Mouse (Mus musculus) ES-E14 (cell line): Measurements from ENCODE around the gene Dand5. TPM values are rescaled to one million over a fixed set of nuclear protein-coding genes. Genes with fewer than 3 reads are reported as not detected.
A peak's percentile ranks its signal among the peaks of the same experiment; 100 is the strongest.

Experiments used
- DNase-seq: peaks from one replicate; pipeline ENCODE4 v3.0.0-alpha.2; 2013; ENCODE audit warnings: low read depth, low spot score
- H3K27ac ChIP-seq: 2 replicates; pipeline ENCODE4 v1.5.1; 2012; ENCODE audit warnings: low read depth, mild to moderate bottlenecking, low read length, moderate library complexity, mixed read lengths; ENCODE audit not compliant: poor library complexity, insufficient read depth, severe bottlenecking
- H3K36me3 ChIP-seq: 2 replicates; pipeline ENCODE4 v1.6.1; 2012; ENCODE audit warnings: mild to moderate bottlenecking, low read length, moderate library complexity, mixed read lengths; ENCODE audit not compliant: control insufficient read depth, poor library complexity, insufficient read depth, severe bottlenecking
- H3K4me1 ChIP-seq, 2 experiments: fragments of 150-350 bp in 1 of 2; sonication (generic) in 1 of 2; 2 replicates each; pipeline ENCODE4 v1.6.1; 2012; ENCODE audit warnings: low read length in 2 of 2, mild to moderate bottlenecking in 1 of 2, mixed read lengths in 1 of 2; ENCODE audit not compliant: control insufficient read depth in 2 of 2, insufficient read depth in 2 of 2, poor library complexity in 1 of 2
- H3K4me3 ChIP-seq, 2 experiments: fragments of 150-350 bp in 1 of 2; sonication (generic) in 1 of 2; 2 replicates each; pipeline ENCODE4 v1.5.1; 2012; ENCODE audit warnings: low read length in 2 of 2, low read depth in 1 of 2, mild to moderate bottlenecking in 1 of 2, mixed read lengths in 1 of 2; ENCODE audit not compliant: insufficient read depth in 1 of 2, poor library complexity in 1 of 2, severe bottlenecking in 1 of 2
- H3K9ac ChIP-seq: 2 replicates; pipeline ENCODE4 v1.6.1; 2012; ENCODE audit warnings: low read depth, mild to moderate bottlenecking, low read length, mixed read lengths; ENCODE audit not compliant: poor library complexity, insufficient read depth, severe bottlenecking
- H3K9me3 ChIP-seq: fragments of 150-350 bp; sonication (generic); 2 replicates; pipeline ENCODE4 v1.6.1; 2012; ENCODE audit warnings: low read depth, mild to moderate bottlenecking, low read length; ENCODE audit not compliant: control insufficient read depth, insufficient read depth
- CHD2 ChIP-seq: IDR thresholded peaks from 2 replicates; pipeline ENCODE4 v1.6.1; 2014; ENCODE audit warnings: mild to moderate bottlenecking, low read depth, low read length, inconsistent platforms
- HCFC1 ChIP-seq: IDR thresholded peaks from 2 replicates; pipeline ENCODE4 v1.6.1; 2012; ENCODE audit warnings: low read length, inconsistent platforms, borderline replicate concordance; ENCODE audit not compliant: insufficient read depth
- MAFK ChIP-seq: IDR thresholded peaks from 2 replicates; pipeline ENCODE4 v1.6.1; 2014; ENCODE audit warnings: mild to moderate bottlenecking, low read depth, low read length, inconsistent platforms; ENCODE audit not compliant: insufficient read depth
- ZC3H11A ChIP-seq: IDR thresholded peaks from 2 replicates; pipeline ENCODE4 v1.6.1; 2012; ENCODE audit warnings: low read depth, mild to moderate bottlenecking, inconsistent platforms, low read length, borderline replicate concordance
- ZNF384 ChIP-seq: IDR thresholded peaks from 2 replicates; pipeline ENCODE4 v1.6.1; 2012; ENCODE audit warnings: low read depth, low read length, inconsistent platforms
- in situ Hi-C, 2 experiments: fragments of 600-800 bp; cut with MboI; formaldehyde crosslinking; loops; one replicate each; pipeline ENCODE4 v1.15.1; 2025; ENCODE audit warnings: low sequenced_read_pairs in 2 of 2, inconsistent platforms in 1 of 2; ENCODE audit not compliant: unreplicated experiment in 2 of 2
- total RNA-seq: library from RNA; depleted of rRNA; stranded (reverse); fragments of 300-350 nt; gene quantifications from 2 replicates; pipeline ENCODE4 v1.2.3, GENCODE M21; 2012

Gene Dand5
- total RNA-seq, 1 experiment: 1.4 TPM

GRCm38 (mm10) chr8:84823653-84824052 is 1.0 kb upstream of the Dand5 start:
- no peak overlapping the region for H3K27ac ChIP-seq
- no peaks in the 10 kb centered on the region for H3K4me1 ChIP-seq

GRCm38 (mm10) chr8:84816117-84816516 is 6.5 kb downstream of the Dand5 start:
- TF ChIP-seq MAFK: no peak
- no peak for TF ChIP-seq HCFC1
- no peak for TF ChIP-seq ZNF384
- TF ChIP-seq CHD2: no peak
- no peak for TF ChIP-seq ZC3H11A
- in situ Hi-C loops: loop anchor here (5.0 to 10.0 kb wide), 2 partner anchors 111 to 119 kb away; partner anchors contain the start of gene Lyl1 (in 1 of the 2)
- no peaks in the 10 kb centered on the region; a peak in 1 of 4 replicates for H3K4me1 ChIP-seq
- no peaks in the 10 kb centered on the region for H3K9me3 ChIP-seq
- H3K27ac ChIP-seq: no peak overlapping the region
- no peak overlapping the region for H3K4me3 ChIP-seq
- no peak overlapping the region for H3K9ac ChIP-seq
- no peak for DNase-seq
- no peaks in the 10 kb centered on the region for H3K36me3 ChIP-seq

More at GRCm38 (mm10) chr8:84823653-84824052, 1.0 kb upstream of the Dand5 start:
- TF ChIP-seq CHD2: no peak
- no peak for TF ChIP-seq ZNF384
- no peak for TF ChIP-seq ZC3H11A
- no peak for TF ChIP-seq MAFK
- TF ChIP-seq HCFC1: no peak
- Histone ChIP-seq H3K36me3 (no peaks in the 10 kb centered on the region), H3K4me3 (no peak overlapping the region), H3K9me3 (no peaks in the 10 kb centered on the region), H3K9ac (no peak overlapping the region)
- DNase-seq: no peak
- in situ Hi-C loops: no loop called here

- Histone ChIP-seq H3K36me3 (no peaks in the 10 kb centered on the region), H3K4me3 (no peak overlapping the region)
These were observed 7.1 kb downstream of the Dand5 start for GRCm38 (mm10) chr8:84815547-84815946.

GRCm38 (mm10) chr8:84814555-84815441 is 7.8 kb downstream of the Dand5 start:
- DNase-seq: no peak
- H3K4me3 ChIP-seq: no peak overlapping the region
- H3K9me3 ChIP-seq: no peaks in the 10 kb centered on the region
- H3K36me3 ChIP-seq: no peaks in the 10 kb centered on the region
- H3K9ac ChIP-seq: no peak overlapping the region
- no peak overlapping the region for H3K27ac ChIP-seq
- TF ChIP-seq ZC3H11A (no peak), HCFC1 (no peak), ZNF384 (no peak), CHD2 (no peak), MAFK (no peak)
- in situ Hi-C loops: loop anchor here (5.0 to 10.0 kb wide), 2 partner anchors 110 to 117 kb away; partner anchors contain the start of gene Lyl1 (in 1 of the 2)
- H3K4me1 ChIP-seq: no peaks in the 10 kb centered on the region; a peak in 1 of 4 replicates

More at GRCm38 (mm10) chr8:84815547-84815946, 7.1 kb downstream of the Dand5 start:
- in situ Hi-C loops: loop anchor here (5.0 to 10.0 kb wide), 2 partner anchors 111 to 118 kb away; partner anchors contain the start of gene Lyl1 (in 1 of the 2)
- Histone ChIP-seq H3K4me1 (no peaks in the 10 kb centered on the region; a peak in 1 of 4 replicates), H3K9me3 (no peaks in the 10 kb centered on the region), H3K27ac (no peak overlapping the region), H3K9ac (no peak overlapping the region)
- peak; percentile 90 for DNase-seq
- TF ChIP-seq ZC3H11A: no peak
- TF ChIP-seq HCFC1: no peak
- TF ChIP-seq MAFK: peak; percentile 33; the same call in 1 of the 2 replicates
- no peak for TF ChIP-seq ZNF384
- no peak for TF ChIP-seq CHD2
